23 mouse cellular contexts compared by ENCODE assay signal in the genomic region with DNA sequence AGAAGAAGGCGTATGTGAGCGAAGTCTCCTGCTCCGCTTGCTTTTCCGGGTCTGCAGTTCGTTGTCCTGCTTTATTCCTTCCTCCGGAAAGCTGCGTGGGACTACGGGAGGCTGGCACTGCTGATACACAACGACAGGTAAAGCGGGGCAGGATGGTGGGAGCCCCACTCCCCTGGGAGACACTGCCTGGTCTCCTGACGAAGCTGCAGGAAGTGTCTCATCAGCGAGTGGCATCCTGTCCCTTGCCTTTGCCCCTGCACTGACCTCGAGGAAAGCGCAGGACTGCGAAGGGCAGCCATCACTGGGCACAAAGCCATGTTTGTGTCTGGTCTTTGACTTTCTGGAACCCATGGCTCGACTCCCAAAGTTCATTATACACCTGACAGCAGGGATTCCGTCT. TPM values are rescaled to one million over a fixed set of nuclear protein-coding genes. Genes with fewer than 3 reads are reported as not detected.
DNase-seq lines count a peak whose midpoint lies in the region; TF ChIP-seq lines count a peak whose summit lies in the region.
"Had no signal": no experiment of that assay in that cellular context is flagged by ENCODE, and none has a peak within 500 bp of the region (broad histone marks: within the 10 kb centered on the region; RNA-seq: fewer than 3 reads in every experiment).

No protein-coding gene starts in this region.

- H3K4me3 ChIP-seq in lung, adult 2 months (replicated peaks; ENCODE audit: extremely low read depth, low read depth, low read length) = no peak overlapping the region
- no peak overlapping the region for H3K4me3 ChIP-seq in embryonic facial prominence, embryonic 10.5 days
- H3K4me3 ChIP-seq: embryonic facial prominence, embryonic 12.5 days; heart, adult 2 months; intestine, embryonic 15.5 days; limb, embryonic 10.5 days; liver, embryonic 15.5 days; megakaryocyte, embryonic 14.5 days had no signal

- H3K36me3 ChIP-seq in embryonic facial prominence, embryonic 10.5 days (replicated peaks) = no peaks in the 10 kb centered on the region
- H3K36me3 ChIP-seq: embryonic facial prominence, embryonic 12.5 days; intestine, embryonic 15.5 days; limb, embryonic 10.5 days; liver, embryonic 15.5 days had no signal

- no peaks in the 10 kb centered on the region for H3K4me1 ChIP-seq in lung, adult 2 months (ENCODE audit: control insufficient read depth, insufficient read depth, low read length)
- no peaks in the 10 kb centered on the region for H3K4me1 ChIP-seq in embryonic facial prominence, embryonic 10.5 days
- H3K4me1 ChIP-seq: intestine, embryonic 15.5 days; limb, embryonic 10.5 days; liver, embryonic 15.5 days had no signal

- no peak overlapping the region for H3K27ac ChIP-seq in embryonic facial prominence, embryonic 10.5 days (replicated peaks)
- H3K27ac ChIP-seq: embryonic facial prominence, embryonic 12.5 days; heart, adult 2 months; hindbrain, embryonic 14.5 days; intestine, embryonic 15.5 days; limb, embryonic 10.5 days; liver, embryonic 15.5 days had no signal

- WGBS in lung, adult 2 months = 49% methylated on average over 17 of the region's 17 CpGs
- 68% methylated on average over 17 of the region's 17 CpGs for WGBS in embryonic facial prominence, embryonic 10.5 days

- H3K27me3 ChIP-seq in embryonic facial prominence, embryonic 10.5 days (replicated peaks; ENCODE audit: low read depth, poor library complexity, severe bottlenecking) = peaks cover 7% of the 10 kb centered on the region; the same call in 1 of the 2 replicates

- DNase-seq in adrenal gland, adult 2 months = peak; percentile 24
- no peak for DNase-seq in adrenal gland, postnatal 4 days (ENCODE audit: low spot score in 2 of 2)
- DNase-seq in lung, postnatal 14 days = peak; percentile 5
- DNase-seq in lung, adult 2 months = no peak
- peak; percentile 53 for DNase-seq in kidney, postnatal 10 days
- no peak for DNase-seq in embryonic facial prominence, embryonic 10.5 days (ENCODE audit: low spot score)
- DNase-seq in frontal cortex, postnatal 10 days (ENCODE audit: low spot score in 2 of 2) = no peak
- DNase-seq: cerebellum, adult 11-12 months; cerebellum, postnatal 10 days; forebrain, postnatal 0 days; gastrocnemius, postnatal 36 days; heart, adult 2 months; heart, postnatal 36 days; liver; midbrain, embryonic 14.5 days; thymus, adult 18-20 months; thymus, postnatal 36 days had no signal

- TF ChIP-seq CTCF in lung, adult 2 months (IDR thresholded peaks at IDR 0.05; ENCODE audit: insufficient read depth, low read length) = no peak

- H3K9me3 ChIP-seq in embryonic facial prominence, embryonic 10.5 days = no peaks in the 10 kb centered on the region
- H3K9me3 ChIP-seq: embryonic facial prominence, embryonic 12.5 days; intestine, embryonic 15.5 days; limb, embryonic 10.5 days; liver, embryonic 15.5 days; megakaryocyte, embryonic 14.5 days had no signal

- no peak for TF ChIP-seq POLR2A in lung, adult 2 months (IDR thresholded peaks at IDR 0.05; ENCODE audit: borderline replicate concordance, extremely low read depth, low read depth, low read length)

RNA-seq across cellular contexts. Expression of a gene that starts 35.9 kb away (rescaled TPM):
- 1 to 10 TPM; 1.3 to 2.4 TPM for total RNA-seq in adrenal gland, adult 2 months (2021)
- 1.0 and 1.8 TPM in 2 replicates for polyA plus RNA-seq in adrenal gland, adult 2 months (2012; rRNA removed)
- 1 to 10 TPM; 2.5 TPM for total RNA-seq in adrenal gland, postnatal 4 days (2021)
- 0.16 and 0.22 TPM in 2 replicates for polyA plus RNA-seq in lung, adult 2 months (2012; rRNA removed)
- 0.13 and 0.25 TPM in 2 replicates for polyA plus RNA-seq in embryonic facial prominence, embryonic 10.5 days (2016; fragmentation: Nextera tagmentation; extraction: Ambion mirVana)
- total RNA-seq: gastrocnemius, postnatal 36 days had no signal
- polyA plus RNA-seq: limb, embryonic 10.5 days; liver, embryonic 15.5 days had no signal

RNA-seq across cellular contexts. Expression of a gene that starts 45.3 kb away (rescaled TPM):
- total RNA-seq in adrenal gland, adult 2 months (2021) = 1 to 10 TPM; 1.9 to 2.3 TPM
- 4.0 and 7.9 TPM in 2 replicates for polyA plus RNA-seq in adrenal gland, adult 2 months (2012; rRNA removed)
- 1 to 10 TPM; 1.2 to 1.5 TPM for total RNA-seq in adrenal gland, postnatal 4 days (2021)
- 4.8 and 7.8 TPM in 2 replicates for polyA plus RNA-seq in lung, adult 2 months (2012; rRNA removed)
- polyA plus RNA-seq in embryonic facial prominence, embryonic 10.5 days (2016; fragmentation: Nextera tagmentation; extraction: Ambion mirVana) = 0.12 and 0.18 TPM in 2 replicates
- total RNA-seq: gastrocnemius, postnatal 36 days; heart, adult 2 months; heart, postnatal 36 days had no signal
- polyA plus RNA-seq: liver, embryonic 15.5 days had no signal

Comparison
In these comparisons a context has a peak if more than half of its experiments do, and no peak if none do; other contexts are left out.
1. DNase-seq: peak in adrenal gland, adult 2 months (single experiment), lung, postnatal 14 days (single experiment) and kidney, postnatal 10 days (single experiment); none in adrenal gland, postnatal 4 days (0 of 2), lung, adult 2 months (single experiment), embryonic facial prominence, embryonic 10.5 days (single experiment) and frontal cortex, postnatal 10 days (0 of 2).